Mouse (Mus musculus): ENCODE measurements at regions not wholly inside any gene's neighbourhood (a gene's known extent, or its start where the extent isn't known, plus 50 kb on each side); places are given as distances from the start of the nearest gene placed in this dataset.

DNA sequence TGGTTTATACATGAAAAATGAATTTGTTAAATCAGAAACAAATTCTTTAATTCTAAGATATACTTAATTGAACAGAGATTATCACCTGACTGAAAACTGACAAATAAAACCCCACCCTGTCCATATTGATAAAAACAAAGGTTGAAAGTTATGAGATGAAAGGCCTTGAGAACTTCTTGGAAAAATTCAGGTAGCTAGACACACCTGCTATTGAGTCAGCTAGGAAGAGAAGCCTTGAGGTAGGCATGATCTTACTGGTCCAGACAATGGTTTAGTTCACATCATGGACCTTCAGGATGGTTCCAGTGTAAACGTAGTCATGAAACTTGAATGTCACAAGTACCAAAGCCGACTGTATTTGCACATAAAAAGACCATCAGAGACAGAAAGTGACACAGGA, 180.3 kb downstream of the 1700064H15Rik start:
- Histone ChIP-seq H3K4me3 (ENCODE audit: control insufficient read depth in 1 of 2, insufficient read depth in 1 of 2, low read depth in 2 of 2, low read length in 2 of 2) (no peak overlapping the region), H3K79me2 (ENCODE audit: control insufficient read depth, insufficient read depth, low read length, poor library complexity) (no peaks in the 10 kb centered on the region), H3K9me3 (replicated peaks; ENCODE audit: insufficient read depth, low read length) (no peaks in the 10 kb centered on the region), H3K4me1 (ENCODE audit: control insufficient read depth in 1 of 2, insufficient read depth in 2 of 2, low read length in 2 of 2) (no peaks in the 10 kb centered on the region), H3K9ac (ENCODE audit: control insufficient read depth, low read depth, low read length, poor library complexity, severe bottlenecking) (no peak overlapping the region), H3K27ac (ENCODE audit: control insufficient read depth, low read depth, low read length) (no peak overlapping the region), H3K27me3 (ENCODE audit: control insufficient read depth in 1 of 2, insufficient read depth in 2 of 2, low read length in 2 of 2) (no peaks in the 10 kb centered on the region), H3K36me3 (ENCODE audit: control insufficient read depth in 1 of 2, insufficient read depth in 2 of 2, low read length in 2 of 2) (no peaks in the 10 kb centered on the region)
- DNase-seq (ENCODE audit: low read depth, low spot score): no peak
- no peak for TF ChIP-seq POLR2AphosphoS2 (IDR thresholded peaks at IDR 0.05; ENCODE audit: low read length)
- no peak for TF ChIP-seq EP300 (IDR thresholded peaks at IDR 0.05; ENCODE audit: low read depth in 1 of 2, low read length in 2 of 2)
- TF ChIP-seq GABPA (IDR thresholded peaks at IDR 0.05; ENCODE audit: low read depth, low read length): no peak

DNA sequence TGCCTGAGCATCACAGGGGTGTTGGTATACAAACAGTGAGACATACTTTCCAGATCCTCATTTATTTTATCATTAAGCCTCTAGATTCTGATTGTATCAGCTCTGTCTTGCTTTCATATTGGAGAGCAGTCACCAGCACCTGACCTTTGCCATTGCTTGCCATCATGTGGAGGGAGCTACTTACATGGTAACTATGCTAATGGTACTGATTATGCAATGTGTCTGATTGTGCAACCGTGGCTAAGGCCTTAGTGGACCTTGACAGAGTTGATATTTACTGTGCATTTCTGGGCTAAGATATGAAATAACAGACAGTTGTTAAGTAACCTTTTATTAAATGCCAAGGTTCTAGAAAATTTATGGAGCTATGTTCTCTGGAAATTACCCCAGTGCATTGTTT, 180.7 kb downstream of the 1700064H15Rik start:
- H3K27ac ChIP-seq (ENCODE audit: control insufficient read depth, low read depth, low read length): no peak overlapping the region
- DNase-seq (ENCODE audit: low read depth, low spot score): no peak

DNA sequence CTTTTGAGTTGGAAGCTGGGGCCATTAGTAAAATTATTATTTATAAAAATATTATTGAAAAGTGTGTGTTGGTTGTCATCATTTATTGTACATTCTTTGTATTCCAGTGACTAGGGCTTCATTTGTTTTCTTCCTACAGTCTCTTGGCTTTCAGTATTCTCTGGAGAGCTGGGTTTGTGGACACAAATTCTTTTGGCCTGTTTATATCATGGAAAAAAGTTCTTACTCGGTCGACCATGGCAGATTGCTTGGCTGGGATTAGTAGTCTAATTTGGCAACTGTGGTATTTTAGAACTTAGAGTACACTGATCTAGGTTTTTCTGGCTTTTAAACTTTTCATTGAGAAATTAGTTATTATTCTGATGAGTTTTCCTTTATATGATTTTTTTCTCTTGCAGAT, 183.6 kb downstream of the 1700064H15Rik start:
- no peaks in the 10 kb centered on the region for H3K27me3 ChIP-seq (ENCODE audit: control insufficient read depth in 1 of 2, insufficient read depth in 2 of 2, low read length in 2 of 2)
- H3K9me3 ChIP-seq (replicated peaks; ENCODE audit: insufficient read depth, low read length): no peaks in the 10 kb centered on the region
- DNase-seq (ENCODE audit: low read depth, low spot score): no peak
- TF ChIP-seq JUND (IDR thresholded peaks at IDR 0.05; ENCODE audit: low read depth, low read length) (no peak), RCOR1 (IDR thresholded peaks at IDR 0.05; ENCODE audit: low read depth, low read length) (no peak), HCFC1 (IDR thresholded peaks at IDR 0.05; ENCODE audit: low read depth, low read length) (no peak), ZC3H11A (IDR thresholded peaks at IDR 0.05; ENCODE audit: low read depth, low read length) (no peak), USF2 (IDR thresholded peaks at IDR 0.05; ENCODE audit: borderline replicate concordance in 1 of 2, insufficient read depth in 1 of 2, low read depth in 1 of 2, low read length in 2 of 2) (no peak), RAD21 (IDR thresholded peaks at IDR 0.05; ENCODE audit: low read depth, low read length) (no peak)
- H3K79me2 ChIP-seq (ENCODE audit: control insufficient read depth, insufficient read depth, low read length, poor library complexity): no peaks in the 10 kb centered on the region
- no peaks in the 10 kb centered on the region for H3K4me1 ChIP-seq (ENCODE audit: control insufficient read depth in 1 of 2, insufficient read depth in 2 of 2, low read length in 2 of 2)
- H3K27ac ChIP-seq (ENCODE audit: control insufficient read depth, low read depth, low read length): no peak overlapping the region
- H3K4me3 ChIP-seq (ENCODE audit: control insufficient read depth in 1 of 2, insufficient read depth in 1 of 2, low read depth in 2 of 2, low read length in 2 of 2): no peak overlapping the region
- no peaks in the 10 kb centered on the region for H3K36me3 ChIP-seq (ENCODE audit: control insufficient read depth in 1 of 2, insufficient read depth in 2 of 2, low read length in 2 of 2)
- no peak overlapping the region for H3K9ac ChIP-seq (ENCODE audit: control insufficient read depth, low read depth, low read length, poor library complexity, severe bottlenecking)

More for the DNA sequence above, 180.7 kb downstream of the 1700064H15Rik start:
- Histone ChIP-seq H3K9ac (ENCODE audit: control insufficient read depth, low read depth, low read length, poor library complexity, severe bottlenecking) (no peak overlapping the region), H3K4me1 (ENCODE audit: control insufficient read depth in 1 of 2, insufficient read depth in 2 of 2, low read length in 2 of 2) (no peaks in the 10 kb centered on the region), H3K27me3 (ENCODE audit: control insufficient read depth in 1 of 2, insufficient read depth in 2 of 2, low read length in 2 of 2) (no peaks in the 10 kb centered on the region), H3K4me3 (ENCODE audit: control insufficient read depth in 1 of 2, insufficient read depth in 1 of 2, low read depth in 2 of 2, low read length in 2 of 2) (no peak overlapping the region), H3K9me3 (replicated peaks; ENCODE audit: insufficient read depth, low read length) (no peaks in the 10 kb centered on the region), H3K36me3 (ENCODE audit: control insufficient read depth in 1 of 2, insufficient read depth in 2 of 2, low read length in 2 of 2) (no peaks in the 10 kb centered on the region), H3K79me2 (ENCODE audit: control insufficient read depth, insufficient read depth, low read length, poor library complexity) (no peaks in the 10 kb centered on the region)
- no peak for TF ChIP-seq CHD2 (IDR thresholded peaks at IDR 0.05; ENCODE audit: low read length)
- no peak for TF ChIP-seq MAX (IDR thresholded peaks at IDR 0.05; ENCODE audit: low read length)
- TF ChIP-seq HCFC1 (IDR thresholded peaks at IDR 0.05; ENCODE audit: low read depth, low read length): no peak
- no peak for TF ChIP-seq MYC (IDR thresholded peaks at IDR 0.05; ENCODE audit: low read depth, low read length)
- TF ChIP-seq ELF1 (IDR thresholded peaks at IDR 0.05; ENCODE audit: low read depth, low read length): no peak
- TF ChIP-seq JUND (IDR thresholded peaks at IDR 0.05; ENCODE audit: low read depth, low read length): no peak
- TF ChIP-seq ZMIZ1 (IDR thresholded peaks at IDR 0.05; ENCODE audit: low read depth, low read length): no peak
- TF ChIP-seq SIN3A (IDR thresholded peaks at IDR 0.05; ENCODE audit: low read length): no peak
- TF ChIP-seq TAL1 (IDR thresholded peaks at IDR 0.05; ENCODE audit: low read length): no peak
- no peak for TF ChIP-seq SMC3 (IDR thresholded peaks at IDR 0.05; ENCODE audit: low read depth, low read length)
- TF ChIP-seq POLR2AphosphoS5 (IDR thresholded peaks at IDR 0.05; ENCODE audit: borderline replicate concordance, low read depth, low read length): no peak
- TF ChIP-seq MAZ (IDR thresholded peaks at IDR 0.05; ENCODE audit: low read depth, low read length): no peak
- no peak for TF ChIP-seq USF1 (IDR thresholded peaks at IDR 0.05; ENCODE audit: low read depth, low read length)
- no peak for TF ChIP-seq MEF2A (IDR thresholded peaks at IDR 0.05; ENCODE audit: extremely low read depth, insufficient replicate concordance, low read depth, low read length, poor library complexity, severe bottlenecking)
- TF ChIP-seq UBTF (IDR thresholded peaks at IDR 0.05; ENCODE audit: borderline replicate concordance, insufficient read depth, low read depth, low read length): no peak
- TF ChIP-seq RAD21 (IDR thresholded peaks at IDR 0.05; ENCODE audit: low read depth, low read length): no peak
- TF ChIP-seq POLR2AphosphoS2 (IDR thresholded peaks at IDR 0.05; ENCODE audit: low read length): no peak
- TF ChIP-seq ZC3H11A (IDR thresholded peaks at IDR 0.05; ENCODE audit: low read depth, low read length): no peak
